Mouse (Mus musculus) bone marrow macrophage, adult 2 months (primary cell): ENCODE measurements around the gene Inpp5a.

Experiments
- CTCF ChIP-seq: IDR thresholded peaks from 2 replicates; pipeline ENCODE4 v1.5.1; 2012; ENCODE audit warnings: low read depth, mild to moderate bottlenecking, low read length, moderate library complexity
- POLR2A ChIP-seq: IDR thresholded peaks from 2 replicates; pipeline ENCODE4 v1.6.1; 2012; ENCODE audit warnings: mild to moderate bottlenecking, low read depth, low read length, borderline replicate concordance

DNA sequence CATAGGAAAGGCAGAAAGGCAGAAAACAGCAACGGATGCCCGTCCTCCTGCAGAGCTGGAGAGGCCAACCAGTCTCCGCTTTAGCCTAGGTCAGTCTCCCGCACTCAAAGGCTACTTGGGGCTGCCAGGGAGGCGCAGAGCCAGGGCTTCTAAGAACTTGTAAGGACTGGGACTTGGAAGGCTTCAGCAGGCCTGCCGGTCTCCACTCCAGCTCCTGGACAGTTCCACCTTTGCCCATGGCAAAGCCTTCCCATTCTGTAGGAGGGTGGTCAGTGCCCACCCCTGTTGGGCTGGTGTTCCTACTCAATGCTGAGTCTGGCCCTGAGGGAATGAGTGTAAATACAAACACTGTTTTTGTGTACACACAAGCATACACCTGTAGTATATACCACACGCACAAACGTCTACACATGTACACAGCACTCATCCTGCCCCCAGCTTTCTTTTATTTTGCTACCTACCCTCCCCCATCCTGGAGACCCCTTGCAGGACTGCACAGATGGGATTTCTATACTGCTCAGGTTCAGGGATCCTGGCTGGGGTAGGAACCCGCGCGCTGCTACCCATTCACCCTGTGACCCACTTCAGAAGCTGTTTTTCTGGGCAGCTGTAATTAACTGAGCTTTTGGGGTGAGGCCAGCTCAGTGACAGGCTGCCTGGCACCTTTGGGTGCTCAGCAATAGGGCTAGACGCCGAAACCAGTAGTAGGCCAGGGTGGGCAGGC is 25.5 kb upstream of the Inpp5a start:
- TF ChIP-seq CTCF, result no peak
- TF ChIP-seq POLR2A, result no peak
